Mouse (Mus musculus): ENCODE data around the gene Pip5kl1.
A peak's percentile ranks its signal among the peaks of the same experiment; 100 is the strongest.

The Pip5kl1 gene

DNA sequence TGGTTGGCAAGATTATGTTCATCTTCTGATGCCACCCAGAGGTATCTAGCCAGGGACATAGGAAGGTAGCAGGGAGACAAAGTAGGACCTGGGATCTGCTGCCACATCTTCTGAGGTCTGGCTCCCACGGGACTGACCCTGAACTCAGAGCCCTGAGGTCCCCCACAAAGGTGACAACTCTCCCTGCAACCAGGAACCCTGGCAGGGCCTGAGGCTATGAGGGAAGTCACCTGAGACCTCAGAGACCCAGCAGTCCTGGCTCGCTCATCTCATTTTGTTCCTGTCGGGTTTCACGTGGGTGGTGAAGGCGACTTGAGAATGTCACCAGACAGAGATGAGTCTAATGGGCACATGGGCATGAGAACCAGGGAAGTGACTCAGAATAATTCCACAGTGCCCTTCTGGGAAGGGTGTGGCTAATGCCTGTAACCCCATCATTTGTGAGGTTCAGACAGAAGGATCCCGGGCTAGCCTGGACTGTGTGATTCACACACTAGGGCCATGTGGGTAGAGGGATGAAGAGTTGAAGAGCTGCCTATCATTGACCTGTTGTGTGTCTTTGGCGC is 10.6 kb downstream of the Pip5kl1 start:
- DNase-seq (ENCODE audit: low spot score), result no peak

- peak; percentile 95 for DNase-seq (ENCODE audit: low spot score)
Measured at GRCm38 (mm10) chr2:32586871-32587351, 12.3 kb downstream of the Pip5kl1 start, which contains the start of gene St6galnac4. Gene St6galnac4, plus strand, starts transcription at chr2:32587095.

DNA sequence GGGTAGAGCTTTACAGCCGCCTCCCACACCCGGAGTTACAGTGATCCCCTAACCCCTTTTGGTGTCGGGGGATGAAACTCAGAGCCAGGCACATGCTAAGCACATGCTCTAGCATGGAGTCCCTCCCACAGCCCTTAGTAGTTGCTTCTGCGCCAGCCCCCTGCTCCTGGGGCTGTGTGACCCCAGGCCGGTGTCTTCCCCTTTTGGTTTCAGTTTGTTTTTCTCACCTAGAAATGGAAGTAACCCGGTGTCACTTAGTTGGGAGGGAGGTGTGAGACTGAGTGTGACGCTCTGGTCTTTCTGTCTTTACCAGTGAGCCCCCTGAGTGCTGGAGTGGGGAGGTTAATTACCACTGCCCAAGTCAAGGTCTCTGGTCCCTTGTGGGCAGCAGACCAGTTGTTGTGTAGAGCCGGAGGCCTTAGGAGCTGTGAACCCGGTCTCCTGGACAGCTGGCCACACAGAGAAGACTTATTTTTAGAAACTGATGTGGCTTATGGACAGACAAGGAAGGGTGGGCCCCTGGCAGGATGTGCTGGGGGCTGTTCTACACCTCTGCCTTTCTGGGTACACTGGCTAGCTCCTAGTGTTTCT is 13.2 kb downstream of the Pip5kl1 start:
- peak; percentile 58 for DNase-seq (ENCODE audit: low spot score)

GRCm38 (mm10) chr2:32589213-32589795 is 14.7 kb downstream of the Pip5kl1 start:
- DNase-seq (ENCODE audit: low spot score), result peak; percentile 88

GRCm38 (mm10) chr2:32590224-32590623 is 15.6 kb downstream of the Pip5kl1 start:
- DNase-seq (ENCODE audit: low spot score), result no peak

DNA sequence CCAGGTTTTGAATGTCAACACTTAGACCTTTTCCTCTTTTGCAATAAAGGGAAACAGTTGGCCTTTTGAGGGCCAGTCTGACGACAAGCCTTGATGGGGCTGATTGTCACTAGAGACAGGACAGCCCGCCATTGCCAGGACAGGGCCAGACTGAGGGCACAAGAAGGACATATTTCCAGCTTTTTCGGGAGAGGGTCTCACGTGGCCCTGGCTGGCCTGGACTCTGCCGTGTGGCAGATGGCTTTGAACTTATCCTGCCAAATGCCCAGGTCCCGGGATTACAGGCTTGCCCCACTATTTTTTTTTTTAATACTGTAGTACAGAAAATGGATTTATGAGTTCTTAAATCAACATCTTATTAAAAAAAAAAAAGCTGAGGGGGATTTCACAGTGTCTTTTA is 16.7 kb downstream of the Pip5kl1 start:
- DNase-seq (ENCODE audit: low spot score), result no peak

DNA sequence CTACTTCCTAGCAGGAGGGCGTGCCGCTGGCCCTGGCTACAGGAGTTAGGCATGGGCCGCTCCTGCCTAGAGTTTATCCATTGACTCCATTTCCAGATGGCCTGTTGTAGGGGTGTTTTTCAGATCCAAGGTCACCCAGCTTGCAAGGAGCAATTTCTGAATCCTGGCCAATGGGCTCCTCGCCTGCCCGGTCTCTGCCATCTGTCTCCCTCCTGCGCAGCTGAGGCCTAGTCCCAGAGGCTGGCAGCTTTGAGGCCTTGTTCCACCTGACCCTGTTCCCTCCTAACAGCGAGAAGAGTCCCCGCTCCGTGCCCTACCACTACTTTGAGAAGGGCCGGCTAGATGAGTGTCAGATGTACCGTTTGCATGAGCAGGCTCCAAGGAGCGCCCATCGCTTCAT is 22.1 kb downstream of the Pip5kl1 start:
- no peak for DNase-seq (ENCODE audit: low spot score)

GRCm38 (mm10) chr2:32597248-32597647 is 22.7 kb downstream of the Pip5kl1 start:
- DNase-seq (ENCODE audit: low spot score), result no peak

DNA sequence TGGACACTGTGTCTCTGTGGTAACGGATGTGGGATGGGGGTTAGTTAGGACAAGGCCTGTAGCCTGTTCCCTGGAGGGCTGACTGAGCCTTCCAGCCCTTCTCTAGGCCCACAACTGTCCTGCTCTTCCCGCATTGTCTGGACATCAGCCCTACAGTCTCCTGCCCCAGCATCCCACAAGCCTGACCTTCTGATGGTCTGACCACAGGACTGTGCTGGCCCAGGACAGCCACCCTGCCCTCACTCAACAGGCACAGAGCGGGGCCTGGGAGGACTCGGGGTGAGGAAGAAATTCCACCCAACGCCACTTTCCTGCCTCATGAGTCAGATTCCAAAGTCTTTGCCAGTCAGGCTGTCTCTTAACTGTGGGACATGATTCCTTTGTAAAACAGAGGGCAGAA is 23.1 kb downstream of the Pip5kl1 start:
- no peak for DNase-seq (ENCODE audit: low spot score)

DNA sequence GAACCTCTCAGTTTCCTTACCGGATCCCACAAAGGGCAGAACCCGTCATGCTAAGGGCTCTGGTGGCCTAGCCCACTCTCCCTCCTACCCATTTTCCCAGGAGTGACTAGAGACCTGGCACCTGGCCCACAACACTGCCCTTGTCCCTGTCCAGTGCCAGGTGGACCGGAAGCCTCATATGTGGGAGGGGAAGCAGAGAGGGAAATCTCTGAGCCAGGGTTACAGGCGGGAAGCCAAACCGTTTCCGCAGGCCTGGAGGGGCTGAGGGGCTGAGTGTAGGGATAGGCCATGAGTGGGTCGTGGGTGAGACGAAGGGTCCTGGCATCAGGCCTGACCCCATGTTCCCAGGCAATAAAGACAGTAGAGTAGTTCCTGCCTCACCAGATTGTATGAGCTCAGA is 23.9 kb downstream of the Pip5kl1 start:
- DNase-seq (ENCODE audit: low spot score), result no peak

DNA sequence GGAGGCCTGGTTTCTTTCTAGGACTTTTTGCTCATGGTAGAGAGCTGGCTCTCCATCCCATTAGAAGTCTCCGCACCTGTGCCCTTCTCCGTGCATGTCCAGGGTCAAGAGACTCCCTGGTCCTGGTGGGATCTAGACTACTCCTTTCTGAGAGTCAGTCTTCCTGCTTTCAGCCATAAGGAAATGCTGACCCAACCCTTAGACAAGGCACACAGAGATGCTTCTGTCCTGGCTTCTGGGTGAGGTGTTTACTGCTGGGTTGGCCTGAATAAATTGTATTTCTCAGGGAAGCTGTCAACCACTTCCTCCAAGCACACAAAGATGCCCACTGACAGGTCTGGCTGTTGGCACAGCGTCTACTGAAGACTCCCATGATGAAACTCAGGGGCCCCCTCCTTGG is 24.8 kb downstream of the Pip5kl1 start, which contains the start of gene St6galnac6:
Gene St6galnac6 (plus strand): TSS at position 301 of the 400 bp plus-strand sequence.
- no peak for DNase-seq (ENCODE audit: low spot score)

DNA sequence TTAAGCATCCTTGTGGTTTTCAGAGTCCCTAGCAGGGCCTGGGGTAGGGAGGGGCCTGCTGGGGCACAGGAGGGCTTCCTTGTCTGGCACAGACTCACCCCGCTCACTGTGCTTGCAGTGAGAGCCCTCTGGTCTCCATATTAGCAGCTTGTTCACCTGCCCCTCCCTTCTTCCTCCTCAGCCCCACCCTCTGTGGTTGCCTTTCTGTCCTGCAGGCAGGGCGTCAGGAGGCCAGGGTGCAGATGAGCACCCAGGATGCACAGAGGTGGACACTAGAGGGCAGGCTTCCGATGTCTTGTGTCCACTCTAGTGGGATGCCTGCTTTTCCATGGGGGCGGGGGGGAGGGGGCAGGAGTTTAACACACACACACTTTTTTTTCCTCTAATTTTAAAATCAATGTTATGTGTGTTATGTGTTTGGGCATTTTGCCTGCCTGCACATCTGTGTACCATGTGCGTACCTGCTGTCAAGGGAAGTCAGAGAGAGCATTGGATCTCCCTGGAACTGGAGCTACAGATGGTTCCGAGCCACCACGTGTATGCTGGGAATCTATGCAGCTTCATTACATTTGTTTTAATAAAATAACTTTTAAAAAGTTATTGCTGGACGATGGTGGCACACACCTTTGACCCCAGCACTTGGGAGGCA is 26.9 kb downstream of the Pip5kl1 start:
- DNase-seq (ENCODE audit: low spot score), result no peak

GRCm38 (mm10) chr2:32602600-32603054 is 28.0 kb downstream of the Pip5kl1 start:
- DNase-seq (ENCODE audit: low spot score), result no peak

GRCm38 (mm10) chr2:32604631-32605030 is 30.0 kb downstream of the Pip5kl1 start:
- DNase-seq (ENCODE audit: low spot score), result no peak

DNA sequence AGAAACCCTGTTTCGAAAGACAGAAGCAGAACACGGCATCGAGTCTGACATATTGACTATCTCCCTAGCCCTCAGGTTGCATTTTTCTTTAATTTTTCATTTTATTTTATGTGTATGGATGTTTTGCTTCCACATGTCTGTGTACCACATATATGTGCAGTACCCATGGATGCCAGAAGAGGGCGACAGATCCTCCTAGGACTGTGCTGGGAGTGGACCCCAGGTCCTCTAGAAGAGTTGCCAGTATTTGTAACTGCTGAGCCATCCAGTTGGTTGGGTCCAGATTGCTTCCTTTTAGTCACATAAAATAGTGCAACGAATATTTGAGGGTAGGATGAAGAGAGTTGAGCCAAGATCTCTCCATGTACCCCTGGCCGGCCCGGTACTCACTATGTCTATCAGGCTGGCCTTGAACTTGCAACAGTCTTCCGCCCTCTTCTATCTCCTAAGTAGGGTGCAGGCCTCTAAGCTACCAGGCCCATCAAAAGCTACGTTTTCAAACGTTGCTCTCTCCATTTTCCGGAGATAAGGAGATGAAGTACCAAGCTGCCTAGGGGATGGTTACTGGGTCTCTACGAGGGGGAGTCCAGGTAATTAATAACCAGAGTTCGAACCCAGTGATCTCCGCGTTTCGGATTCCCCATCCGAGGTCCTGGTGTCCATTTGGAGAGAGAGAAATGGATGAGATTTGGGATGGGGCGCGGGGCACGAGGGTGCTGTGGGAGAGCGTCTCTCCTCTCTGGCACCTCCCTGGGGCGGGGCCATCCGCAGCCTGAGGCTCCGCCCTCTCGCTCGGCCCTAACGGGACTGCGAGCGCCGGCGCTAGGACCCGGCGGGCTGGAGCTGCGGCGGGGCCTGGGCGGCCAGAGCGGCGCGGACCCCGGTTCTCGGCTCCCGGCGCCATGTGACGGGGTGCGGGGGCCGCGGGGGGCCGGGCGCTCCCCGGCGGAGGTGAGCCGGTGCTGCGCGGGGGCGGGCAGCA is 31.9 kb downstream of the Pip5kl1 start:
- DNase-seq (ENCODE audit: low spot score), result peak; percentile 86

GRCm38 (mm10) chr2:32607262-32607947 is 32.8 kb downstream of the Pip5kl1 start:
- DNase-seq (ENCODE audit: low spot score), result peak; percentile 57

DNA sequence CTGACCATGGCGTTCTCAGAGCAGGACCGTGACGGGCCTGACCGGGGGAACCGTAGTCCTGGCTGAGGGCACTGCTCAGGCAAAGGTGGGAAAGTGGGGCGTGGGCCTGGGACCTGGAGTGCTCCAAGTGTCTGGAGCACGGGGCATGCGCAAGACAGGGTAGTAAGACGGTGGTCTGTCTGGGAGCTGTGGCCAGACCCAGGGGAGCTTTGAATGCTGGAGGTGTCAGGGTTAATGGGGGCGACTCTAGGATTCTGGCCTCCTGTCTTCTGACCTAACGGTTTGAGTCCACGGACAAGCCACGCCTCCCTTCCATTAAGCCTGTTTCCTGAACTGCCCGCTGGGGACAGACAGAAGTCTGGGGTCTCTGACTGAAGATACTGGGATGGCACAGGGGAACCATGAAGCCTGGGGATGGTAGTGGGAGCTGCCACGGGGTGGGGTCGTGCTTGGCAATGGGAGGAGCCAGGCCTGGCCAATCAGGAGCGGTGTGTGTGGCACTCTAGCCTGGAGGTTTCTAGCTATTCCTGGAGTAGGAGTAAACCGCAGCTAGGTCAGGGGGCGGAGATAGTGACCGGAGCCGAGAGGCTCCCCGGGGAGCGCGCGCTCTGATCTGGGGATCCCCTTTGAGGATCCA is 33.7 kb downstream of the Pip5kl1 start:
- peak; percentile 63 for DNase-seq (ENCODE audit: low spot score)

DNA sequence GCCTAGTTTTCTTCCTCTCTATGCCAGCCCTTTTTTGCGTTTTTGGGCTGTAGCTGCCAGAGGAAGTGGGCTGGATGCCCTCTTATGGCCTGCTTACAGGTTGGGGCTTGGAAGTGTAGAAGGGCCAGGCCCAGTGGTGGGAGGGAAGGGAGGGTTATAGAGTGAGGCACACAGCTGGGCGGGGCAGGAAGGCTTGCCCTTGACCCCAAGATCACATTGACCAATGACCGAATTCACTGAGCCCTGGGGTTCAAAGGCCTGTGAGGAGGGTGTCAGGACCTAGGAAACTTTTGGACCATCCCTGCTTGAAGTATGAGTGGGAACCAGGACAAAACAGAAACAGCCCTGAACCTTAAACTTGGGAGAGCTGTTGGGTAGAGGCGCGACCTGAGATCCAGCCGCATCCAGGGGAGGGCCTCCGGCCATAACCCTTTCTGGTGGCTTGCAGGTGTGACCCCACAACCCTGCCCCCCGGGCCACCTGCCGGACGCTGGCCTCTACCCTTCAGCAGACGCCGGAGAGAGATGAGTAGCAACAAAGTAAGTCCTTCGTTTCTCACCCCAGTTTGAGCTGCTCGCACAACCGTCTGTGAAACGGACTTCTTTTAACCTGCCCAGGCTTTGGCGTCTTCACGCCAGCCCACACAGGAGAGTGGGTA is 34.3 kb downstream of the Pip5kl1 start:
- no peak for DNase-seq (ENCODE audit: low spot score)

GRCm38 (mm10) chr2:32610610-32611229 is 36.1 kb downstream of the Pip5kl1 start:
- DNase-seq (ENCODE audit: low spot score), result no peak

DNA sequence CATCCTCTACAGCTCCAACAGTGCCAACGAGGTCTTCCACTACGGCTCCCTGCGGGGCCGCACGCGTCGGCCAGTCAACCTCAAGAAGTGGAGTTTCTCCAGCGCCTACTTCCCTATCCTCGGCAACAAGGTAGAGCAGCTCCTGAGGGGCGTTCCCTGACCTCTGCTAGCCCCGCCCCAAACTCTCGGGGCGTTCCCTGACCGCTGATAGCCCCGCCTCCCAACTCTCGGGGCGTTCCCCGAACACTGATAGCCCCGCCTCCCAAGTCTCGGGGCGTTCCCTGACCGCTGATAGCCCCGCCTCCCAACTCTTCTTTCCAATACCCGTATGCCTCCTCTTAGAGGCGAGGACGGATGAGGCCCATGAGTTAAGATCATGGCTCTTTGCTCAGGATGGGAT is 37.7 kb downstream of the Pip5kl1 start:
- DNase-seq (ENCODE audit: low spot score), result no peak

All from MN1 (cell line).